Mouse (Mus musculus): ENCODE measurements around the gene Pcsk4.

Gene Pcsk4

DNA sequence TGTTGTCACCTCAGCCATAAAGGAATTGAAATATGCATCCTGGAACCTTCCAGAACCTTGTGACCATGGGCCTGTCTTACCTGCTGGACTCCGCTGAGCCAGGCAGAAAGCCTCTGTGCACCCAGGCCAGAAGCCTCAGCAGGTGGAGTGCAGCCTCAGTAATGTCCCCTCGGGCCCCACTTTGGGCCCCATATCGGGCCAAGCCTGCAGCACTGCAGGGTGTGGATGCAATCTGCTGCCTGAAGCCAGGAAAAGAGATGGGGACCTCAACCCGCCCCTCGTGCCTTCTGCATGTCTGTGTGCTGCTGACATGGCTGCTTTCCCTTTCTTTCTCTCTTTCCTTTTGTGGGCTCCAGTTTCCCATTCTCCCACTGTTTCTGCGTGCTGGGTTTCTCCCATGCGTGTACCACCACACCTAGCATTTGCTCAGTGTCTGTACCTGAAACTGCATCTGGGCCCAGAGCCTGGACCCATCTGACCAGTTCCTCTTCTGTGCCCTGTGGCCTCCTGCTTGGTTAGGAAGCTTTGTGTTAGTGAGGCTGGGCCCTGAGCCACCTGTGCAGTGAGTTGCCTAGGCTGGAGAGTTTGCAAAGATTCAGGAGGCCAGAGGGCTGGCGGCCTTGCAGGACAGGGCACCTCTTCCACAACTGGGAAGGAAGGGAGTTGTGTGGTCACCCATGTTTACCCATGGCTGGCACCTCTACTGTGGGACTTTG, 57.3 kb downstream of the Pcsk4 start:
- no peak for DNase-seq (ENCODE audit: low read depth, low spot score)

All from 3T3-L1 (cell line).